Mouse (Mus musculus): ENCODE results near the gene Cacng8.

Cacng8 gene

GRCm38 (mm10) chr7:3390413-3391080, at the start of gene Cacng8:
Gene Cacng8, plus strand, starts transcription at chr7:3390683.
- DNase-seq (ENCODE audit: low spot score), result no peak

GRCm38 (mm10) chr7:3343861-3344260, 46.6 kb upstream of the Cacng8 start:
- no peak for DNase-seq (ENCODE audit: low spot score)

GRCm38 (mm10) chr7:3345301-3345700, 45.2 kb upstream of the Cacng8 start:
- no peak for DNase-seq (ENCODE audit: low spot score)

GRCm38 (mm10) chr7:3347366-3348287, 42.9 kb upstream of the Cacng8 start:
- DNase-seq (ENCODE audit: low spot score), result no peak

- DNase-seq (ENCODE audit: low spot score), result no peak
These were observed 42.2 kb upstream of the Cacng8 start for GRCm38 (mm10) chr7:3348326-3348725.

DNA sequence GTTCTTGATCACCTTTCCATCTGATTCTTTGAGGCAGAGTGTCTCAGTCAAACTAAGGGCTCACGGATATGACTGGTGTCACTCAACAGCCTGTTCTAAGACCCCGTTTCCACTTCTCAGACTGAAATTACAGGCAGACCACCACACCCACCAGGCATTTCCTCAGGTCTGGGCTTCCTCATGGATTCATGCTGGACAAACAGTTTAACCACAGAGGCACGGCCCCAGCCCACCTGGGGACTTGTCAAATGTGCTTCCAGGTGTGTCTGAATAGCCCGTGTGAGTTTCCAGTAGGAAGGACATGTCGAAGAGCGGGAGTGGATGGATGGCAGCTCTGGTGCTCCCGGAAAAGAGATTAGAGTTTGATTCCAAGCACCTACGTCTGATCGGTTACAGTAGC, 40.7 kb upstream of the Cacng8 start:
- no peak for DNase-seq (ENCODE audit: low spot score)

DNA sequence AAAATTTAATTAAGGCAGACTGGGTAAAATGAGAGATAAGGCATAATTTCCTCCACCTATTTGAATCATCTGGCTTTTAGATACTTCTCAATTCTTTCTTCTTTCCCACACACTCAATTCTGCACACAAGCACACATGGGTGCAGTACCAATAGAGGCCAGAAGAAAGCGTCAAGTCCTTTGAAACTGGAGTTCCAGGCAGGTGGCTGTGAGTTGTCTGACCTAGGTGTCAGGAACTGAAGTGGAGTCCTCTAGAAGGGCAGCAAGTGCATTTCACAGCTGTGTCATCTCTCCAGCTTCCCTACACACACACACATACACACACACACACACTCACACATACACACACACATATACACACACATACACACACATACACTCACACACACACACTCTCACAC, 38.9 kb upstream of the Cacng8 start:
- DNase-seq (ENCODE audit: low spot score), result no peak

- no peak for DNase-seq (ENCODE audit: low spot score)
These were observed 35.6 kb upstream of the Cacng8 start for GRCm38 (mm10) chr7:3354850-3355249.

- DNase-seq (ENCODE audit: low spot score), result no peak
These were observed 29.8 kb upstream of the Cacng8 start for GRCm38 (mm10) chr7:3360678-3361077.

- DNase-seq (ENCODE audit: low spot score), result no peak
These were observed 24.8 kb upstream of the Cacng8 start for GRCm38 (mm10) chr7:3365547-3366279.

- no peak for DNase-seq (ENCODE audit: low spot score)
These were observed 23.6 kb upstream of the Cacng8 start for GRCm38 (mm10) chr7:3366705-3367516.

GRCm38 (mm10) chr7:3367569-3367968, 22.9 kb upstream of the Cacng8 start:
- no peak for DNase-seq (ENCODE audit: low spot score)

DNA sequence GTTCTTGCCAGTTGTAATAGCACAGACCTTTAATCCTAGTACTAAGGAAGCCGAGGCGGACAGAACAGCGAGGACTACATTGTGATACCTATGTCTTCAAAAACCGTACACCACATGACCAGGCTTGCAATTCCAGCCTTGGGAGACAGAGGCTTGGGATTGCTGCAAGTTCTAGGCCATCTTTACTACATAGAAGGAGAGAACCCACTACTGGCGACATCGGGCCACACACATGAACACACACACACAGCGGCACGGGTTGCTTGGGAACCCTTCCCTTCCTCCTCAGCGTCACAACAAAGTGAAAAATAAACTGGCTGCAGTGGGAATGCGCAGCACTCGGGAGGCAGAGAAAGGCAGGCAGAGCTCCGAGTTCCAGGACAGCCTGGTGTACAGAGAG, 22.2 kb upstream of the Cacng8 start:
- no peak for DNase-seq (ENCODE audit: low spot score)

DNA sequence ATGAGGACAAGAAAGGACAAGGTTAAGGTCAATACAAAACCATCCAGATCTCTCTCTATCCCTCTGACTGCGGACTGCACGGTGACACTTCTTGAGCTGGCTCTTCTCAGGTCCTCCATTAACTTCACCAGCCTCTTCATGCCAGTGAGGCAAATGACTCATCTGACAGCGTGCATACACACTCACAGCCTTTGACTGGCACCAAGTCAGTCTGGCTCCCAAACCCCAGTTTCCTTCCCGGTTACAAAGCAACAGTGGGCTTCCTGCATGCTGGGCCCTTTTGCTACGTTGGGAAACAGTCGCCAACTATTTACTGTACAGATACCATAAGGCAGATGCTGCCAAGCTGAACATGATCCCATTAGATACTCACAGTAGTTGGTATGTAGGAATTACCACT, 21.3 kb upstream of the Cacng8 start:
- no peak for DNase-seq (ENCODE audit: low spot score)

DNA sequence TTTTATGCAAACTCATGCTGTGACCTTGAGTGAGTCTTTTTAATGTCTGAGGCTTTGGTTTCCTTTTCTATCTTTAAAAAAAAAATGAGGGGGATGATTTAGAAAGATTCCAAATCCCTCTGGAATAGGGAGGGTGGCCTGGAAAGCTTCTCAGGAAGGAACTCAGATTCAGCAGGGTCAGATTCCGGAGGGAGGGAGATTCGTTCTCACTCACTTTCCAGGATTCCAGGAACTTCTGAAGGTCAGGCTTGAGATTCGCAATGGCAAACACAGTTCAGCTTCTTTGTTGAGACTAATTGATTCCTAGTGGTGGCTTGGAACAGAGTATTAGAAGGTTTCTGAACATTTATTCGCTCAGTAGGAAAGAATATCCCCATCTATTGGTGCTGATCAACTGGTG, 20.1 kb upstream of the Cacng8 start:
- no peak for DNase-seq (ENCODE audit: low spot score)

- no peak for DNase-seq (ENCODE audit: low spot score)
These were observed 18.1 kb upstream of the Cacng8 start for GRCm38 (mm10) chr7:3372376-3372775.

DNA sequence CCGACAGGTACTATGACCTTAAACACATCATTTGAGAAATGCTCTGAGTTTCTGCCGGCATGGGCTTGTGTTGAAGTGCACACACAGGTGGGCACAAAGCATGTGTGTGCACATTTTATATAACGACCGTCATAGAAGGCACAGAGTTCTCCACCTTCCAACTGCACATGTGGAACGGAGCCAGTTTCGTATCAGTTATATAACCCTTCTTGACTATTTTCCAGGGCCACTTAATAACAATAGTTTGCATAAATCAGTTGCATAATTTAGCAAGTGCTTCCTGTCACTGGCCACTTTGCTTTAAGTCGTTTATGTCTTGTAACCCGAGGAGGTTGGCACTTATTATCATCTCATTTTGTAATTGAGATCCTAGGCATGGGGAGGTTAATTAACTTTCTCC, 16.7 kb upstream of the Cacng8 start:
- no peak for DNase-seq (ENCODE audit: low spot score)

- peak; percentile 52 for DNase-seq (ENCODE audit: low spot score)
These were observed 13.7 kb upstream of the Cacng8 start for GRCm38 (mm10) chr7:3376831-3377230.

DNA sequence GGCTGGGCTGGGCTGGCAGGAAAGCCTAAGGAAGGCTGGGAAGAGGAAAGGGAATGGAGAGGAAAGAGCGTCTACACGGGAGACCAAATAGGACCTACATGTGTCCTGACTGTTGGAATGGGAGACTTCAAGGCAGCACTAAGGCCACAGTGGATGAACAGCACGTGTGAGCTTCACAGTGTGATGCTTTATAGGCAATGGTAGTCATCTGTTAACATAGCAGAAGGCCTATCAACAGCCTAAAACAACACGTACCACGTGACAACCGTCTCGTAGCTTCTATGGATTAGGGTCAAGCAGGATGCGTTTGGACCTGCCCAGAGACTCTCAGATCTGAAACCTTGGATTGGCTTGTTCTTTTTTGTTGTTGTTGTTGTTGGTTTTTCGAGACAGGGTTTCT, 8.4 kb upstream of the Cacng8 start:
- DNase-seq (ENCODE audit: low spot score), result no peak

DNA sequence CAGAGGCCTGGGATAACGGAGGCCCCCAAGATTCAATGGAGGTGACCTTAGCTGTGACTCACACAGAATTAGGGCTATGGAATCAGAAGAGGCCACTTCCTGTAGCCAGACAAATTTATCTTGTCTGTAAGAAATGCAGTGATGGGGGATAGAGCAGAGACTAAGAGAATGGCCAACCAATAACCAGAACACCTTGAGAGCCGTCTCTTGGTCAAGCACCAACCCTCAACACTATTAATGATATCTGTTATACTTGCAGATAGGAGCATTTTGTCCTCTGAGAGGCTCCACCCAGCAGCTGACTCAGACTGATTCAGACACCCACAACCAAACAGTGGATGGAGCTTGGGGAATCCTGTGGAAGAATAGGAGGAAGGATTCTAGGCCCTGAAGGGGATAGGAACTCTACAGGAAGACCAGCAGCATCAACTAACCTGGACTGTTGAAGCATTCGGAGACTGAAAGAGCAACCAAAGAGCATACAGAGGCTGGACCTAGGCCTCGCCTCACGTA, 5.6 kb upstream of the Cacng8 start:
- DNase-seq (ENCODE audit: low spot score), result no peak

DNA sequence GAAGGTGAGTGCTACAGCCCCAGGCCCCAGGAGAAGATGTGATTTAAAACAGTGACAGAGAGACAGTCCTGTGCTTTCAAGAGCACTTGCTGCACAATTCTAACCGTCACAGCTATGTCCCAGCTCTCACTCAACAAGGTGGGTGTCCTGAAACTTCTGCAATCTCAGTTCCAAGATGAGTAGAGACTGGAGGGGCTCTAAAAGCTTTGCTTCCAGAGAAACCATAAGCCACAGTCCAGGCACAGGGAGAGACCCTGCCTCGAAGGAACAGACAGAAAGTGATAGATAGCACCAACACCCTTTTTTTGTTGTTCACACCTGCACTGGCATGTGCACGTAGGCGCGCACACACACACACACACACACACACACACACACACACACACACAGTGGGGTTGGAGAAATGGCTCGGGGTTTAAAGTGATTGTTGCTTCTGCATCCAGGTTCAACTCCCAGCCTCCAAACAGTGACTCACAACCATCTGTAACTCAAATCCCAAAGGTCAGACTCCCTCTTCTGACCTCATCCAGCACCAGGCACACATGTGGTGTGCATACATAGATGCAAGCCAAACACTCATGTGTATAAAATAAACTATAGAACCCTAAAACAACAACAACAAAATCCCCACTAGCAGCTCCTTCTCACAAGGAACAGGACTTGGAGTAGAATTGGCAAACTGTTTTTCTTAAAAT, 4.3 kb upstream of the Cacng8 start:
- no peak for DNase-seq (ENCODE audit: low spot score)
